Mouse (Mus musculus) bone marrow macrophage, adult 2 months (primary cell): ENCODE measurements at regions not wholly inside any gene's neighbourhood (a gene's known extent, or its start where the extent isn't known, plus 50 kb on each side); places are given as distances from the start of the nearest gene placed in this dataset.

ENCODE experiments used
- CTCF ChIP-seq: IDR thresholded peaks from 2 replicates; pipeline ENCODE4 v1.5.1; 2012; ENCODE audit warnings: low read depth, mild to moderate bottlenecking, low read length, moderate library complexity
- POLR2A ChIP-seq: IDR thresholded peaks from 2 replicates; pipeline ENCODE4 v1.6.1; 2012; ENCODE audit warnings: mild to moderate bottlenecking, low read depth, low read length, borderline replicate concordance

DNA sequence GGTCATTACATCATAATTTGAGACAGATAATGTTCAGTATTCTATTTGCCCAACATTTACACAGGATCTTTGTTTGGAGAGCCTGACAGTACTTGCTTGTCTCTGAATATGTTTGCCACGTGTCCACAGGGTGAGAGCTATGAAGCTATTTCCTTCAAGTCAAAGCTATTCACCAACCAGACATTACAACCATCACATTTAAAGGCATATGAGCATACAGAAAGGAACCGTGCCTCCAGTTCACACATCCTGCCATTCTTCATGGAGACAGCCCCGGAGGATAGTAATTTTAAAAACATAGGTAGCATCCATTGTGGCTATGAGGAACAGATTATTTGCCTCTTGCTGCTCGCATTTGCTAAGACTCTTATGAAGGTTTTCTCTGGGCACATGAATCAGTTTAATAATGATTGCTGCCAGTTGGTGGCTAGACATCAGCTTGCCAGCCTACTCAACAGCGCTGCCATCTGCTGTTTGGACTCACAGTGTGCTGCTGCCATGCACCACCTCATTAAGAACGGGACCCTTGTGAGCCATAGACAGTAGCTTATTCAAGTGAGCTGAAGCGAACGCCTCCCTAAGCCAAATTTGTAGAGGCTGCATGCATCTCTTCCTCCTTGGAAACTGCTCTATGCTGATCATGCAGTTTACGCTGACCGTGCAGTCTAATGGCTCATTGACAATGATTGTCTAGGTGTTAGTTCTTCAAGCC, 126.5 kb upstream of the Ccdc54 start:
- TF ChIP-seq CTCF (peak; percentile 60), POLR2A (no peak)
